Mouse (Mus musculus) kidney, postnatal 36 days (tissue): ENCODE measurements around the gene Trpc4ap.
"Not testable (repeated sequence)": the region's sequence is repeated elsewhere in the genome, so short reads cannot be mapped to it uniquely, and the experiment has no call there.

ENCODE experiments used
- DNase-seq, 2 experiments: peaks; one replicate each; pipeline ENCODE4 v3.0.0; 2021 to 2022; ENCODE audit warnings: mixed read lengths in 2 of 2

Trpc4ap gene

DNA sequence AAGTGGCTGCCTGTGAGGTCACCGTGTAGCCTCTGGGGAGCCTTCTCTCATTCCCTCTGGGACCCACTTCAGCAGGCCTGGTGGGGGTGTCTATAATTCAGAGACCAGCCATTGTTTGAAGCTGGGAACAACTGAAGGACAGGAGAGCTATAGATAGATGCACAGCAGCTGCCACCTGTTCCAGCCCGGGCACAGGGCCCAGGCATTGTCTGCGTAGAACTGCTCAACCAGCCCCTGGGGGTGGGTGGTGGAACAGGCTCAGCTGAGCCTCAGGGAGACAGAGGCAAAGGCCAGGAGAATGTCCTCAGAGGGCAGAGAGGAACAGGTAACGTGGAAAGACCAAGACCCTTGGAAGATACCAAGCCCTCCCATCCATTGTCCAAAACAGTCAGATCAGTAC is 85.8 kb downstream of the Trpc4ap start:
- DNase-seq, result no peak

DNA sequence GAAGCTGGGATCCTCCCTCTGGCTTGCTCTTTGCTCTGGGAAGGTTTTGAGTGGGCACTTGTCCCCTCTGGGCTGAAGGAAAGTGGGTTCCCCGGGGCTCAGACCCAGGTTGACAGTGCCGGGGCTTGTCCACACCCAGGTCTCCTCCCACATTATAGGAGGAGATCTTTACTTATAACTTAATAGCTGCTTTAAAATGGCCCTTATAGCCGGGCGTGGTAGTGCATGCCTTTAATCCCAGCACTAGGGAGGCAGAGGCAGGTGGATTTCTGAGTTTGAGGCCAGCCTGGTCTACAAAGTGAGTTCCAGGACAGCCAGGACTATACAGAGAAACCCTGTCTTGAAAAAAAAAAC is 87.0 kb downstream of the Trpc4ap start:
- not testable (repeated sequence) for DNase-seq

DNA sequence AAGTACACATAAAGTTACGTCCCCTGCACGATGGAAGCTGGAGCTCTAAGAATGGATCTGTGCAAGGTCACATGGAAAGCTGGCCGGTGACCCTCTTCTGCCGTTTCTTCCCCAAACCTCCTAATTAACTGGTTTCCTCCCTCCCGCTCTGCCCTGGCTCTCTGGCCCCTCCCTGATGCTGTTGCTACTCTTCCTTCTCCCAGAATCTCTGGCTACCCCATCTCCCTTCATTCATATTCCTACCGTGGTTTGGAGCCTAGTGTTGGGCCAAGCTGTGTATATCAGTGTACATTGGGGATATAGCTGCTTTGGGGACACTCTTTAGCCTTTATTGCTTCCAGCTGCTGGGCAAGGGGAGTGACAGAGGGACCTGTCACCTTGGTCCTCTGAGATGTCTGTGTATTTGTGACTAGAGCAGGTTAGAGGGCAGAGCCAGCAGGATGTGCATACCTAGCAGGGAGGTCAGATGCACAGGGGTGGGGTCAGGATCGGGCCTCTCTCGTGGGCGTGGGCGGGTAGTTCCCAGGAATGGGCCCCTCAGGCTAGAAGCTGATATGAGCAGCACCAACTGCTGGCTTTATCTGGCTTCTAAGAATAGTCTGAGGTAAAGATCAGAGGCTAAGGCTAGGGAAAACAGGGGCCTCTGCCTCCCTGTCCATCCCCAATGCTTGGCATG is 87.5 kb downstream of the Trpc4ap start:
- DNase-seq, result no peak

DNA sequence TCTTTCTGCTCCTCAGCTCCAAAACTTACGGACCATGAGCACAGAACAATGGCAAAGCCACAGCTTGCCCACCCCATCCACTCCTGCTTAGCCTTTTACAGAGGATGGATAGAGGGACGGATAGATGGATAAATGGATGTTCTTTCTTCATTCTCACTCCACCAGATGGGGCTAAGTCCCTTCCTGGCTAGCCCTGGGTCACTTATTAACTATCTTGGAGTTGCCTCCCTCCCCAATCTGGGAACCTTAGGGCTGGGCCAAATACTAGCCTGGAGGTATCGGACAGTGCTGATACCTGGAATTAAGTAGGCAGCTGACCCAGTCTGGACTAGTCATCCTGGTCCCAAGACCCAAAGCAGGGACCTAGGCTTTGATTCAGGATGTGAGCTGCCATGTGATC is 88.5 kb downstream of the Trpc4ap start:
- DNase-seq, result peak; percentile 39 to 62

DNA sequence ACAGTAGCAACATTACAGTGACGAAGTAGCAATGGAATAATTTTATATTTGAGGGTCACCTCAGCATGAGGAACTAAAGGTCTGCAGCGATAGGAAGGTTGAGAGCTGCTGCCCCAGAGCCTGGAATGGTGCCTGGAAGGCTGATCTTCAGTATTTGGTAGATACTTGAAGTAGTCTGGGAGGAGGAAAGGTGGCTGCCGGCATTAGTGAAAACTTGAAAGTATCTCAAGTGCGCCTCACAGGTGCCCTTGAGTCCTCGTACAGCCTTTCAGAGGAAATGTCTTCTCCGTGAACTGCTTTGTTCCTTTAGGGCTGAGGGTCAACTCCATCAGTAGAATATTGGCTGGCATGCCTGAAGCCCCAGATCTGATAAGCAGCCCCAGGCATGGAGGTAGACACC is 96.7 kb downstream of the Trpc4ap start:
- no peak for DNase-seq

DNA sequence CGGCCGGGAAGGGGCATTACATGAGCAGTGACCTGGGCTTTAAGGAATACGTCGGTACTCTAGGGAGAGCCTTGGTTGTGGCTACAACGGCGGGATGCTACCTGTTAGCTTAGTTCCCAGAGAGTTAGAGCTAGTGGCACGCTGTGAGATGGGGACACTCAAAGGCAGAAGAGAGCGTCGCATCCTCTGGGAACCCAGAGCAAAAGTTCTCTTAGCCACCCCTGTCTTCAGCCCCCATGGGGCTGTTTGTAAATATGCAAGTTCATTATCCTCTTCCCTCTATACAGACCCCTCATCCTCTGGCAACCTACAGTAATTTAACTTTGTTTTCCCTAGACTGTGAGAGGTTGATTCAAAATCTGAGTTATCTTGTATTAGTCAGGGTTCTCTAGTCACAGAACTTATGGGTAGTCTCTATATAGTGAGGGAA is 99.3 kb downstream of the Trpc4ap start:
- DNase-seq, result no peak

DNA sequence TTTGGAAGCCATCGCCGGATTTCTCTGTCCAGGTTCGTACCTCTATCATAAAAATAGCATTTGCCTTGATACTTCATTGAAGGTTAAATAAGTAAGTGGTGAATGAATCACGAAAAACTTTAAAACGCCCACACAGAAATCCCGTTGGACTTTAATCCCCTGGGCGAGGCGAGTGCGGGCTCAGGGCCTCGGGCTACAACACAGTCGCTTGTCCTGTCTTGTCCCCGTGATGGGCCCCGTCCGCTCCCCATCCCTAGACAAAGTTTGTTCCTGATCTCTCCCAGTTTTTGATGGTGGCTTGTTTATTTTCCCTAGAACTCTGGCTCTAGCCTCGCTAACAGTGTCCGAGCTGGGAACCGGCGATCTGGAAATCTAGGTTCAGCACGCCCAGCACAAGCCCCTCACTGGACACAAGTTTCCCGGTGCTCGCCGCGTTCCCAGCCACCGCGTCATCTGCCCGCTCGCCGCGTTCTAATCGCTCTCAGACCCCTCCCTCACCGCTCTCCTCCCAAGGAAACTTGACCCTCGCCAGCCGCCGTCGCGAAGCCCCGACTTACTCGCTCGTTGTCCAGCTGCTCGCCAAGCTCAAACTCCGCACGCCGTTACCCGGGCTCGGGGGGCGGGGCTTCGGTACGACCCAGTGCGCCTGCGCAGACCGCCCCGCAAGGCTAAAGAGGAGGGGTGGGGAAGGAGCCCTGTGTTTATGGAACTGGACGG is 99.9 kb downstream of the Trpc4ap start, which contains the start of gene Gss:
Gene Gss, minus strand, starts transcription at position 674 of the 717 bp plus-strand sequence.
- peak; percentile 99 to 100 for DNase-seq

DNA sequence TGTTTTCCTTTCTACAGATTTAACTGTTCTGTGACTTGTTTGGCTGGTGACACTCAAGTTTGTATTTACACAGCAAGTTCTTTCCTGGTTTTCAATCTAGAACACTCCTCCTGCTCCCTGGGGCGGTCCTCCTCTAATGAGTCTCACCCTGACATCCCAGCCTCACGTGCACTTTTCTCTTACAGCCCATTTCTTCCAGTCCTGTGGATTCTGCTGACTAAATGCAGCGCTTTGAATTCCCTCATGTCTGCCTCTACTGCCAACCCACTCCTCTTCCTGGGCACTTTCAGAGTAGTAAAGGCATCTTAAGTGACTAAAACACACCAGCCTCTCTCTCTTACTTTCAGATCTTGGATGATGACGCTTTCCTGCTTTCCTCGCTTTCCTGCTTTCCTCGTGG is 100.5 kb downstream of the Trpc4ap start:
- peak; percentile 58 to 67 for DNase-seq

DNA sequence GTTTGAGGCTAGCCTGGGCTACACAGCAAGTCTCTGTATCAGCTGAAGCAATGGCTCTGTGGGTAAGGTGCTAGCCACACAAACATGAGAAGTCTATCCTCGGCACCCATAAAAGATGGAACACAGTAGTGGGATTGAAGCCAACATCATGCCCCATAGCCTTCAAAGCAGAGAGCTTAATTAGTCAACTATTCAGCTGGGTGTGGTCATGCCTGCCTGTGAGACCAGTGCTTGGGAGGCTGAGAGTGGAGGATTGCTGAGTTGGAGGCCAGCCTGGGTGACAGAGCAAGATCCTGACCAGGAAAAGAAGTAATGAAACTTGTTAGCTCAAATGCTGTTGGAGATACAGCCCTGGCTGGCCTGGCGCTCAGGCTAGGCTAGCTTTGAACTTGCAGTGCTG is 101.3 kb downstream of the Trpc4ap start:
- DNase-seq, result peak; percentile 51 to 59

DNA sequence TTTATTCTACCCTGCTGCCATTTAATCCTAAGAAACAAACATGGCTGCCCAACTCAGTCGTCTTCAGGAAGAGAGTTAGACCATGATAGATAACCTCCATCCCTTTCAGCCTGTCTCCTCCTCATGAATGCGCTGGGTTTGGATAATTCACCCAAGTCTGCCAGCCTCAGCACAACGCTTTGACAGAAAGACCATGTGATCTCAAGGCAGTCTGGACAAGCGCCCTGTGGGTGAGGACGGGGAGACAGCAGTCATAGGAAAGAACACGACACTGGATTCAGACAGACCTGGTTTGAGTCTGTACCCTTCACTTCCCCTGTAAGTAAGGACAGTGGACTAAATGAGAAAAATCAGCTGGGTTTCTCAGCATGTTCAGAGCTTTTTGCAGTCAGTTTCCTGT is 102.7 kb downstream of the Trpc4ap start:
- DNase-seq, result peak; percentile 65 to 68

DNA sequence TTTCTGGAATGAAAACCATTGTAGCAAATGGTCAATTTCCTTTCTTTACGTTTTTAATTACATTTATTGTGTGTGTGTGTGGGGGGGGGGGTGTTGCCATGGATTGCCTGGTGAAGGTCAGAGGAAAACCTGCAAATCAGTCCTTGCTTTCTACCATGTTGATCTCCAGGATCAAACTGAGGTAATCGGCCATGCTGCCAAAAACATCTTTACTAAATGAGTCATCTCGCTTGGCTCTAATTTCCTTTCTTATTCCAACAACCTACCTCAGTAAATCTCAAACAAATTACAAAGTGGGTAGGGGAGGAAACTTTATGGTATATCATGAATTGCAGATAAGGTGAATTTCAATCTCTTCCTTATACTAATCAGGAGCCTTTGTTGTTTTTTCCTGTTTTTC is 104.0 kb downstream of the Trpc4ap start:
- DNase-seq, result no peak

DNA sequence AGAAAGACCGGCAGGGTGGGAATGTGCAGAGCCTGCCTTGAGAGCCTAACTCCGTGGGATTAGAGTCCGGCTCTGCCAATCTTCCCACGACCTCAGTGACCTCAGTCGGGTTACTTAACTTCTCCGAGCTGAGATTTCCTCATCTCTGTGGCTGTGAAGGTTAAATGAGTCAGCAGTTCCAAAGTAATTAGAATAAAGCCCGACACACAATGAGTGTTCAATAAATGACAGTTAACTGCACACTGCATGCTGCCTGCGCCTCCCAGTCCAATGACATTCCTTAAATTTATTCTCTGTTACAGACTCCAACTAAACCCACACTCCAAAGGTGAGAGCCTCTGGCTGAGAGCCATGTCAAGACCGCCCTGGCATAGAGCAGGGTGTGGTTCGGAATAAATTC is 106.7 kb downstream of the Trpc4ap start:
- peak; percentile 74 for DNase-seq

DNA sequence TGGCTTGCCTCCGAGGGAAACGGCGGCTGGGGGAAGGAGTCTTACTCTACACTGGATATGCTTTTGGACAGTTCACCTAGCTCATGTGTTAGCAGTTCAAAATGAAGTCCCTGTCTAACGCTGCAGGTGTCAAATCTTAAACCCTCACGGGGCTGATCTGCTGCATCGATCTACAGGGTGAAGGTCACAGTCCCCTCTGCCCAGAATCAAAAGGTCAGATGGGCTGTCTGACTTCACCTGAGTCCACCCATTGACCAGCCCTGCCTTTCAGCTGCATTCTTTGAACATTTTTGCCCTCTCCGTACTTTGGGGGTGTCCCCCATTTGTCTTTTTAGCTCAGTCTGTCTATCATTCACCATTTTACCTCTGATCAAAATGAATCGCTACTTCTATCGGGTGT is 107.1 kb downstream of the Trpc4ap start:
- DNase-seq, result no peak
